Mouse (Mus musculus): ENCODE data around the gene Pigt. TPM values are rescaled to one million over a fixed set of nuclear protein-coding genes. Genes with fewer than 3 reads are reported as not detected.

Gene Pigt
- polyA plus RNA-seq, 1 experiment from 2014 or later: 42.1 TPM

DNA sequence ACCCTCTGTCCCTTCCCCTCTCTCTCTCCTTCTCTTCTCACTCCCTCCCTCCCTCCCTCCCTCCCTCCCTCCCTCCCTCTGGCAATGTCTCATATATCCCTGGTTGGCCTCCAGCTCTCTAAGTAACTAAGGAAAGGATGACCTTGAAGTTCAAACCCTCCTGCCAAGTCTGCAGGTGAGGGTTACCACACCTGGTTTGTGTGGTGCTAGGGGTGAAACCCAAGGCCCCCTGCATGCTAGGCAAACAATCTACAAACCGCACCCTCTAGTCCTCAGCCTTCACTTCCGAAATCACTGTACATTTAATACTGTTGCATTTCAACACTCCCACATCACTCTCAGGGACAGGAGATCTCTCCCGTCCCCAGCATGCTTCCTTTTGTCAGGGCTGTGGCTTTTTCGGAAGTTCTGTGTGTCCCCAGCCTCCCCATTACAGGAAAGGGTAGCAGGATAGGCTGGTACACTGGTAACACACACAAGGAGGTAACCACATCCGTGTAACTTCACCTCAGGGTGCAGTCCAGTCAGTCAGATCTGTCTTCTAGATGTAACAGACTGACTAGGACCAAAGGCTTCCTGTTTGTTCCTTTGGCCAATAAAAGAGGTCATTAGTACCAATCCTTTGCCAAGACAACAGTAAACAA lies 47.3 kb downstream of the Pigt start:
- no peak for ATAC-seq (replicated peaks; ENCODE audit: insufficient number of reproducible peaks, insufficient read depth, low FRiP score, low read depth)
- no peak overlapping the region for H3K9ac ChIP-seq
- H3K4me1 ChIP-seq (replicated peaks): no peaks in the 10 kb centered on the region
- 36% methylated on average over 5 of the region's 5 CpGs for whole genome bisulfite sequencing
- no peak overlapping the region for H3K4me2 ChIP-seq
- no peak overlapping the region for H3K4me3 ChIP-seq
- no peaks in the 10 kb centered on the region for H3K36me3 ChIP-seq
- peaks cover 8% of the 10 kb centered on the region for H3K27me3 ChIP-seq
- no peak overlapping the region for H3K27ac ChIP-seq
- H3K9me3 ChIP-seq (replicated peaks): no peaks in the 10 kb centered on the region

DNA sequence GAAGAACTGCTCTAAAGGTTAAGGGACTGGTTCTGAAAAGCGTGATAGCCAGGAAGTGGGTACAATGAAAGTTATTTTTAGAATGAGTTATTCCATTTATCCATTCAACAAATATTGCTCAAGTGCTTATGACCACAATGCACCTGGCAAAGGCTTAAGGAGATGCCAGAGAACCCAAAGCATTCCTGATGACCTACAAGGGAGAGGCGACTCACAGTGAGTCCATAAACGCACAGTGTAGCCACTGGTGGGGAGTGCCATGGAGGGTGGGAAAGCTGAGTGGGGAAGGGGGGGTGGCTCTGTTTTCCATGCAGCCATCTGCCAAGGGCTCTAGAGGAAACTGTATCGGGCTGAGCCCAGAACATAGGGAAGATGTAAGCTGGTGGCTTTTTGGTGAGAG lies 52.0 kb downstream of the Pigt start:
- Histone ChIP-seq H3K36me3 (no peaks in the 10 kb centered on the region), H3K9ac (no peak overlapping the region), H3K4me1 (replicated peaks) (no peaks in the 10 kb centered on the region), H3K9me3 (replicated peaks) (no peaks in the 10 kb centered on the region), H3K4me3 (no peak overlapping the region), H3K4me2 (no peak overlapping the region), H3K27ac (no peak overlapping the region), H3K27me3 (peaks cover 16% of the 10 kb centered on the region; the same call in 1 of the 2 replicates)
- ATAC-seq (replicated peaks; ENCODE audit: insufficient number of reproducible peaks, insufficient read depth, low FRiP score, low read depth): no peak
- 30% methylated on average over 4 of the region's 4 CpGs for WGBS

DNA sequence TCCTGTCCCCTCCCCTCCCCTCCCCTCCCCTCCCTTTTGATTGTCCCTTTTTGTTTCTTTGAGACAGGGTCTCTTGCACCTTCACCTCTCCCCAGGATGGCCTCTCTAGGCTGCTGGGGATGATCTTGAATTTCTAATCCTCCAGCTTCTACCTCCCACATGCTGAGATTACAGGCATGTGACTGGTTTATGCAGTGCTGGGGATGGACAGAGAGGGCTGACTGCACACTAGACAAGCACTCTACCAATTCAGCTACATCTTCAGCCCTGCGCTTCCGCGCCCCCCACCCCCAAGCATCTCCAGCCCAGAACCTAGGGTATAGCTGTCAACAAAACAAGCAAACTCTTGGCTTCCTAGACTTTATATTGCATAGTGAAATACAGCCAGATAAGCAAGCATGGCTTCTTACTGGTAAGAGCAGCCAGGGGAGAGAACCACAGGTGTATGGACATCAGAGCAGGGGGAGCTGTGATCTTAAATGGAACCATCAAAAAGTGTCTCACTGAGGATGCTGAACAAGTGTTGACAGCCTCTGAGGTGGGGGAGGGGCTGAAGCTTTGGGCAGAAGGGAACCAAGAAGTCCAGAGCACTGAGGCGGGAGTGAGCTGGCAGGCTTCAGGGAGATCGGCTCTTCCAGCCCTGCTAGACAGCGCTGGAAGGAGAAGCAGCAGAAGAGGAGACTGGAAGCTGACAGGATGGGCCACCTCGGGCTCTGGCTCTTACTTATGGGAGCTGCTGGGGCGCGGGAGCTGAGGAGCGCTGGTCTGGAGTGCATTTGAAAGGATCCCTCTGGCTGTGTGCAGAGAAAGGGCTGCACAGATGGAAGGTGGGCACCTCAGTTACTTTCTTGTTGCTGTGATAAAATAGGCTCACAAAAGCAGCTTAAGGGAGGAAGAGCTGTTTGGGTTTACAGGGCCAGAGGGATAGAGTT lies 52.9 kb downstream of the Pigt start:
- Histone ChIP-seq H3K4me1 (replicated peaks) (no peaks in the 10 kb centered on the region), H3K4me2 (no peak overlapping the region), H3K9ac (no peak overlapping the region), H3K27me3 (peaks cover 16% of the 10 kb centered on the region; the same call in 1 of the 2 replicates), H3K27ac (no peak overlapping the region), H3K36me3 (no peaks in the 10 kb centered on the region), H3K4me3 (no peak overlapping the region), H3K9me3 (replicated peaks) (no peaks in the 10 kb centered on the region)
- ATAC-seq (replicated peaks; ENCODE audit: insufficient number of reproducible peaks, insufficient read depth, low FRiP score, low read depth): no peak
- WGBS: 22% methylated on average over 10 of the region's 10 CpGs

DNA sequence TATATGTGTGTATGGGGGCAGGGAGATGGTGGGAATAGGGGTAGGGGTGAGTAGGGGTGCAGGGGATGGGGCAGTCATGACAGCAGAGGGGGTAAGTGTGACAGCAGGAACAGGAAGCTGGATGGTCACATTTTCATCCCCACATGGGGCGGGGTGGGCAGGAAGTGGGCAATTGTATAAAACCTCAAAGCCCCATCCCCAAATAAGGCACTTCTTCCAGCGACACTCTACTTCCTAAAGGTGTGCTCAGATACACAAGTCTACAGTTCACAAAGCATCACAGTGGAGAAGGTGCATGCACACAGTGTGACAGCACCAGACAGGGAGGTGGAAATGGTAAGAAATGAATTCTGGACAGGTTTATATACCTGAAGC lies 53.6 kb downstream of the Pigt start:
- H3K36me3 ChIP-seq: no peaks in the 10 kb centered on the region
- no peak for ATAC-seq (replicated peaks; ENCODE audit: insufficient number of reproducible peaks, insufficient read depth, low FRiP score, low read depth)
- H3K27ac ChIP-seq: no peak overlapping the region
- no peaks in the 10 kb centered on the region for H3K4me1 ChIP-seq (replicated peaks)
- no peak overlapping the region for H3K4me3 ChIP-seq
- H3K4me2 ChIP-seq: no peak overlapping the region
- peaks cover 16% of the 10 kb centered on the region; the same call in 1 of the 2 replicates for H3K27me3 ChIP-seq
- 57% methylated on average over 2 of the region's 2 CpGs for WGBS
- H3K9me3 ChIP-seq (replicated peaks): no peaks in the 10 kb centered on the region
- no peak overlapping the region for H3K9ac ChIP-seq

DNA sequence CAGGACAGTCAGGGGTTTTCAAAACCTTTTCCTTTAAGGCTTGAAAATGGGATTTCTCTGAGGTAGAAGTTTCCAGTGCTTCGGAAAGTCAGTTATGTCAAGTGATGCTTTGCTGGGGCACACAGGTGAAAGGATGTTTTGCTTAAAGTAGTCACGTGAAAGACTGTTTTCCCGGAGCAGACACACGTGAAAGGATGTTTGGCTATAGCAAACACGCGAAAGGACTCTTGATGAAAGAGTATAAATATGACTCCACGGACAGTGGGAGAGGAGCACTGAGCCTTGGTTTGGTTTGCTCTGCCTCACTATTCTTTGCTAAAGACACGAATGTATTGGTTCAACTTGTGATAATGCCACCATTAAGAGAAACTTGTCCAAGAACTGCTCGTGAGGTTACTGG lies 54.2 kb downstream of the Pigt start:
- ATAC-seq (replicated peaks; ENCODE audit: insufficient number of reproducible peaks, insufficient read depth, low FRiP score, low read depth): no peak

More for the DNA sequence above, 54.2 kb downstream of the Pigt start:
- no peaks in the 10 kb centered on the region for H3K36me3 ChIP-seq
- no peak overlapping the region for H3K27ac ChIP-seq
- H3K9me3 ChIP-seq (replicated peaks): no peaks in the 10 kb centered on the region
- no peak overlapping the region for H3K4me3 ChIP-seq
- H3K4me2 ChIP-seq: no peak overlapping the region
- WGBS: 86% methylated on average over 9 of the region's 9 CpGs
- H3K4me1 ChIP-seq (replicated peaks): no peaks in the 10 kb centered on the region
- H3K27me3 ChIP-seq: peaks cover 16% of the 10 kb centered on the region; the same call in 1 of the 2 replicates
- no peak overlapping the region for H3K9ac ChIP-seq

Other genes starting within 250 kb of the Pigt start
- not detected in 2 replicates for gene Svs3b, start 240.9 kb upstream of the Pigt start, polyA plus RNA-seq (2015; fragmentation: Nextera tagmentation; extraction: Ambion mirVana)
- not detected in 2 replicates for gene Svs4, start 219.1 kb upstream of the Pigt start, polyA plus RNA-seq (2015; fragmentation: Nextera tagmentation; extraction: Ambion mirVana)
- not detected in 2 replicates for gene Svs3a, start 208.3 kb upstream of the Pigt start, polyA plus RNA-seq (2015; fragmentation: Nextera tagmentation; extraction: Ambion mirVana)
- gene Svs6, start 180.8 kb upstream of the Pigt start, polyA plus RNA-seq (2015; fragmentation: Nextera tagmentation; extraction: Ambion mirVana): not detected in 2 replicates
- not detected in 2 replicates for gene Svs5, start 164.8 kb upstream of the Pigt start, polyA plus RNA-seq (2015; fragmentation: Nextera tagmentation; extraction: Ambion mirVana)
- 1.3 and 1.6 TPM in 2 replicates for gene Slpi, start 108.4 kb upstream of the Pigt start, polyA plus RNA-seq (2015; fragmentation: Nextera tagmentation; extraction: Ambion mirVana)
- gene Rbpjl, start 94.4 kb upstream of the Pigt start, polyA plus RNA-seq (2015; fragmentation: Nextera tagmentation; extraction: Ambion mirVana): 0.25 and 0.80 TPM in 2 replicates
- 8.4 and 14.9 TPM in 2 replicates for gene Matn4, start 92.4 kb upstream of the Pigt start, polyA plus RNA-seq (2015; fragmentation: Nextera tagmentation; extraction: Ambion mirVana)
- gene Sdc4, start 53.6 kb upstream of the Pigt start, polyA plus RNA-seq (2015; fragmentation: Nextera tagmentation; extraction: Ambion mirVana): 41.9 and 56.5 TPM in 2 replicates
- 32.0 and 40.4 TPM in 2 replicates for gene Sys1, start 40.6 kb upstream of the Pigt start, polyA plus RNA-seq (2015; fragmentation: Nextera tagmentation; extraction: Ambion mirVana)
- 10.5 and 13.5 TPM in 2 replicates for gene Gm20458, start 36.6 kb upstream of the Pigt start, polyA plus RNA-seq (2015; fragmentation: Nextera tagmentation; extraction: Ambion mirVana)
- gene Trp53tg5, start 23.8 kb upstream of the Pigt start, polyA plus RNA-seq (2015; fragmentation: Nextera tagmentation; extraction: Ambion mirVana): not detected in 2 replicates
- 8.6 and 16.5 TPM in 2 replicates for gene Dbndd2, start 11.4 kb upstream of the Pigt start, polyA plus RNA-seq (2015; fragmentation: Nextera tagmentation; extraction: Ambion mirVana)
- gene Wfdc2, start 64.9 kb downstream of the Pigt start, polyA plus RNA-seq (2015; fragmentation: Nextera tagmentation; extraction: Ambion mirVana): 10.0 and 39.8 TPM in 2 replicates
- gene Spint3, start 75.9 kb downstream of the Pigt start, polyA plus RNA-seq (2015; fragmentation: Nextera tagmentation; extraction: Ambion mirVana): not detected in 2 replicates
- gene Wfdc6a, start 87.9 kb downstream of the Pigt start, polyA plus RNA-seq (2015; fragmentation: Nextera tagmentation; extraction: Ambion mirVana): 0.21 and 0.47 TPM in 2 replicates
- gene Eppin, start 96.1 kb downstream of the Pigt start, polyA plus RNA-seq (2015; fragmentation: Nextera tagmentation; extraction: Ambion mirVana): not detected in 2 replicates
- gene Wfdc6b, start 116.0 kb downstream of the Pigt start, polyA plus RNA-seq (2015; fragmentation: Nextera tagmentation; extraction: Ambion mirVana): not detected in 2 replicates
- gene Wfdc8, start 116.1 kb downstream of the Pigt start, polyA plus RNA-seq (2015; fragmentation: Nextera tagmentation; extraction: Ambion mirVana): not detected in 2 replicates
- not detected in 2 replicates for gene Wfdc16, start 141.3 kb downstream of the Pigt start, polyA plus RNA-seq (2015; fragmentation: Nextera tagmentation; extraction: Ambion mirVana)
- gene Wfdc10, start 158.5 kb downstream of the Pigt start, polyA plus RNA-seq (2015; fragmentation: Nextera tagmentation; extraction: Ambion mirVana): 0.31 TPM in 1 of 2 replicates, not detected in the other
- gene Wfdc9, start 159.1 kb downstream of the Pigt start, polyA plus RNA-seq (2015; fragmentation: Nextera tagmentation; extraction: Ambion mirVana): not detected in 2 replicates
- not detected in 2 replicates for gene Wfdc11, start 176.6 kb downstream of the Pigt start, polyA plus RNA-seq (2015; fragmentation: Nextera tagmentation; extraction: Ambion mirVana)
- gene Wfdc13, start 187.6 kb downstream of the Pigt start, polyA plus RNA-seq (2015; fragmentation: Nextera tagmentation; extraction: Ambion mirVana): not detected in 2 replicates
- 0.19 TPM in 1 of 2 replicates, not detected in the other for gene Spint4, start 201.0 kb downstream of the Pigt start, polyA plus RNA-seq (2015; fragmentation: Nextera tagmentation; extraction: Ambion mirVana)
- gene Spint5, start 217.8 kb downstream of the Pigt start, polyA plus RNA-seq (2015; fragmentation: Nextera tagmentation; extraction: Ambion mirVana): not detected in 2 replicates
- 0.74 and 0.77 TPM in 2 replicates for gene Wfdc3, start 248.4 kb downstream of the Pigt start, polyA plus RNA-seq (2015; fragmentation: Nextera tagmentation; extraction: Ambion mirVana)
- gene Dnttip1, start 248.5 kb downstream of the Pigt start, polyA plus RNA-seq (2015; fragmentation: Nextera tagmentation; extraction: Ambion mirVana): 51.0 and 51.4 TPM in 2 replicates